Mouse (Mus musculus): ENCODE data around the gene Sdr42e1. TPM values are rescaled to one million over a fixed set of nuclear protein-coding genes. Genes with fewer than 3 reads are reported as not detected.

Sdr42e1 gene
- total RNA-seq, 2 experiments from 2014 or later: 1.3 TPM

- DNase-seq: no peak
Measured at GRCm38 (mm10) chr8:117660358-117661031, 13.0 kb downstream of the Sdr42e1 start.

GRCm38 (mm10) chr8:117658990-117659389 is 14.5 kb downstream of the Sdr42e1 start:
- no peak for DNase-seq

DNA sequence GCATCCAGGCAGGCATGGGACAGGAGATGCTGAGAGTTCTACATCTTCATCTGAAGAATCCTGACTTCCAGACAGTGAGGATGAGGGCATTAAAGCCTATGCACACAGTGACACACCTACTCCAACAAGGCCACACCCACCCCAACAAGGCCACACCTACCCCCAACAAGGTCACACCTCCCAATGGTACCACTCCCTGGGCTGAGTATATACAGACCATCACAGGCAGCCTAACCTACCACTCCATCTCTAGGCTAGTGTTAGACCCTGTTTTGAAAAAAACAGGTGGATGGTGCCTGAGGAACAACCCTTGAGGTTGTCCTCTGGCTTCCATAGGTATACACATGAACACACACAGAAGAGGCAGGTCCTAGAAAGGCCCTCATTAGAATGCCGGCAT is 21.2 kb downstream of the Sdr42e1 start:
- no peak for DNase-seq

DNA sequence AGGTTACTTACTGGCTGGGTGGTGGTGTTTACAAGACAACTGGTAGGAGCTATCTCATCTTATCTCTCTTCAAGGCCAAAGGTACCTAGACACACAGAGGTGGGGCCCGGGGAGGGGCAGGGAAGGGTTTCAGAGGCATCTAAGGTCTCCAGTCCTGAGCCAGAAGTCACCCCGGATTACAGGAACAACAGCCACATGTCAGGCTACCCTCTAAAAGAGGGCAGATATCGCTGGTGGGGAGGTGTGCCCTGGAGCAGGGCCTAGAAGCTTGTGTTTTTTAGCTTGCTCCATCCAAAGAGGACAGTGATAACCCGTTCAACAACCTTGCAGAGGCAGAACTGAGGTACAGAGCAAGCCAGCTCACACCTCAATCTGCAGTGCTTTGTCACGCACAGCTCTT is 27.0 kb downstream of the Sdr42e1 start:
- DNase-seq: peak in 1 of 2 experiments; percentile 3

DNA sequence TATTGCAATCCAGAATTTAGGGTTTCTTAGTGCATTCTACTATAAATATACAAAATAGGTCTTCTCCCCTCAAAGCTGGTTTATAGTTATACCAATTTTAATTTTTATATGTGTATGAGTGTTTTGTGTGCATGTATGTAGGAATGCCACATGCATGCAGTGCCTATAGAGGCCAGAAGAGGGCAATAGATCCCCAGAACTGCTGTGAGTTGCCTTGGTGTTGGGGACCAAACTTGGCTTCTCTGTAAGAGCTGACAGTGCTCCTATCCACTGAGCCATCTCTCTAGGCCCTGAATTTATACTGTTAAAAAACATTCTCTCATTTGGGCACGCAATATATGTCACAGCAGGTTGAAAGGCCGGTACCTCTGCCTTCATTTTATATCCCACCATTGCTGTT is 27.5 kb downstream of the Sdr42e1 start:
- peak; percentile 30 to 33 for DNase-seq

DNA sequence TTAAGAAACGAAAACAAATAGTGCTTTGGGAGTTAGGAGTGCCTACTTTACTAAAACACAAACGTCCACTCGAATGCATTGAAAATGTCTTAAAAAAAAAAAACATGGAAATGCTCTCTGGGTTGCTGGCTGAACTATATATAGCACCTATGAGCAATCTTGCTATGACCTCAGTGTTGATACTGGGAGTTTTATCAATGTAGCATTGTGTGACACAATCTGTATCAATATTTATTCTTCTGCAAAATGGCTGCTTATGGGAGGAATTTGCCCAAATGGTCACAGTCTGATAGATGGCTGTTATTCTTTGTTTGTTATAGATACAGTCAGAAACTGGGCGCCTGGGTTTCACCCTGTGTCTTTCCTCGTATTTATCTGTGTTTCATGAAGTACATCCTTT is 28.0 kb downstream of the Sdr42e1 start:
- DNase-seq: no peak

GRCm38 (mm10) chr8:117639631-117640030 is 33.9 kb downstream of the Sdr42e1 start:
- no peak for DNase-seq

DNA sequence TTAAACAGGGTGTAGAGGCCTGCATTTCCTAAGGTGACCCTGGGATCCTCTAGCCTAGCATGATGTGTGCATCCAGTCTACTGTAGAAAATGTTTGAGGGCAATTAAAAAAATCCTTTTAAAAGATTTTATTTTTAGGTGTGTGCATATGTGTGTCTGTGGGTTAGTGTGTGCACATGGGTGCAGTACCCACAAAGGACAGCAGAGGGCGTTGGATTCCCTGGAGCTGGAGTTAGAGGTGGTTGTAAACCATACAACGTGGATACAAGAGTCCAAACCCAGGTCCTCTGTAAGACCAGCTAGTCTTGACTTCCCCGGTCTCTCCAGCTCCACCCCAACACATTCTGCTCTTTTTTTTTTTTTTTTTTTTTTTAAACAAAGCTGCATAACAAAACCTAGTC is 36.0 kb downstream of the Sdr42e1 start:
- no peak for DNase-seq

GRCm38 (mm10) chr8:117634406-117634805 is 39.1 kb downstream of the Sdr42e1 start:
- DNase-seq: no peak

DNA sequence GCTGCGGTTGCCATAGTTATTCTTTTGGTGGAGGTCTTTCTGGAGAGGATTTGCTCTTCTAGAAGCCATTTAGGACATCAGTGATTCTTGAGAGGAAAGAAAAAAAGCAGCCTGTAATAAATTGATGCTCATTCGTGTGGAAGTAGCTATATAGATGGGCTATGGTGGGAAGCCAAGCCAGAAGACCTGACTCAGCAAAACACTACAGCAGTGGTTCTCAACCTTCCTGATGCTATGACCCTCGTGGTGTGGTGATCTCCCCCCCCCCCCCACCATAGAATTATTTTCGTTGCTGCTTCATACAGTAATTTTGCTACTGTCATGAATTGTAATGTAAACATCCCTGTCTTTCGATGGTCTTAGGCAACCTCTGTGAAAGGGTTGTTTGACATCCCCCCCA is 41.0 kb downstream of the Sdr42e1 start:
- DNase-seq: no peak

DNA sequence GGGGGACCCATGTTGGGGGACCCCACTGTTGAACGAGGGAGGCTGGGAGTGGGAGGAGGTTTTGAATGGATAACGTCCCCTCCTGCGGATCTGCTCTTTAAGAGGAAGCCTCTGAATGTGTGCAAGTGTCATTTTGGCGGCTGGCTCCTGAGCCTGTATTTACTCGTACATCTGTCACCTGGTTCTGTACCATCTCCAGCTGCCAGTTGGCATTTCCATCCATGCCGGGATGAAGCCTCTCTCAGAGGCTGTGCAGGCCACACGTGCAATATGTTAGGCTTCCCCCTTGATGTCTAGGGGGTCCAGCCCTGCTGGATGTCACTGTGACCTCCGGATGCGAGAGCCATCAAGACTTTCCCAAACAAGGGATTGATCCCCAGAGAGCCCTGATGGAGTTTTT is 46.4 kb downstream of the Sdr42e1 start:
- no peak for DNase-seq

GRCm38 (mm10) chr8:117626040-117626838 is 47.2 kb downstream of the Sdr42e1 start:
- peak; percentile 20 to 59 for DNase-seq

DNA sequence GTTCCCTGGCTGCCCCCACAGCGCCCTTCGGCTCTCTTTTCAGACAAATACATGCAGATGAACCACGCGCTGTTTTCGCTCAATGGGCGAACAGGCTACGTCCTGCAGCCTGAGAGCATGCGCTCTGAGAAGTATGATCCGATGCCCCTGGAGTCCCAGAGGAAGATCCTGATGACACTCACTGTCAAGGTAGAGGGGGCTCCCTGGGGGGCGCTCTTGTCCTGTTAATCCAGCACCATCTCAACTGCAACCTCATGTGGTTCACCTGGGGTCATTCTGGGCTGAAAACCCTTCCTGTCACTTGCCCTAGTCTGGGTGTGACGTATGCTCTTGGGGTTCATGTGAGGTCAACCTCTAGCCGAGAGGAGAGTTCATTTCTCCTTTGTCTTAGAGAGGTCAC is 60.6 kb downstream of the Sdr42e1 start:
- no peak for DNase-seq

Other genes with a start within 250 kb of the Sdr42e1 start
- gene Plcg2, start 175.4 kb downstream of the Sdr42e1 start, total RNA-seq (2021): 1 to 10 TPM; 4.1 to 6.7 TPM
- under 1 TPM in 1 of 2 experiments, not detected in 1; 0.66 TPM for gene Hsd17b2, start 28.2 kb upstream of the Sdr42e1 start, total RNA-seq (2021)
- gene Mphosph6, start 128.3 kb upstream of the Sdr42e1 start, total RNA-seq (2021): 10 to 100 TPM; 14.3 to 16.2 TPM